Mouse (Mus musculus) layer of hippocampus, adult 18-20 months (tissue): ENCODE measurements at regions not wholly inside any gene's neighbourhood (a gene's known extent, or its start where the extent isn't known, plus 50 kb on each side); places are given as distances from the start of the nearest gene placed in this dataset.

Experiments
- DNase-seq, 2 experiments: peaks; one replicate each; pipeline ENCODE4 v3.0.0; 2022; ENCODE audit warnings: low spot score in 2 of 2

- DNase-seq = no peak
These were observed 80.9 kb upstream of the Nudt7 start for GRCm38 (mm10) chr8:114052426-114052825.

DNA sequence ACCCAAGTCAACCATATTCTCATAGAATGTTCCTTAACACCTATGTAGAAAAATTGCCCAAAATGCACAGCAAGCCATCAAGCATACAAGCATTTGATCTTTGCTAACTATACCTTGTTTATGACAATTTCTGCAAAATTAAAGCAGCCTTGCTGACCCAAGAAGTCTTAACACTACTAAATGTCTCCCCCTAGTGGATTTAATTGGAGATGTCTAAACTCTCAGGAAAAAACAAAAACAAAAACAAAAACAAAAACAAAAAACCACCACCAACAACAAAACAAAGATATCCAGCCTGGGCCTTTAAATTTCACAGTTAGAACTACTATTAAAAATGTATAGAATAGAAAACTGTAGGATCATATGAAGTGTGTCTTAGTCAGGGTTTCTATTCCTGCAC is 69.8 kb upstream of the Nudt7 start:
- DNase-seq = no peak

- no peak for DNase-seq
These were observed 61.0 kb upstream of the Nudt7 start for GRCm38 (mm10) chr8:114072330-114072729.

DNA sequence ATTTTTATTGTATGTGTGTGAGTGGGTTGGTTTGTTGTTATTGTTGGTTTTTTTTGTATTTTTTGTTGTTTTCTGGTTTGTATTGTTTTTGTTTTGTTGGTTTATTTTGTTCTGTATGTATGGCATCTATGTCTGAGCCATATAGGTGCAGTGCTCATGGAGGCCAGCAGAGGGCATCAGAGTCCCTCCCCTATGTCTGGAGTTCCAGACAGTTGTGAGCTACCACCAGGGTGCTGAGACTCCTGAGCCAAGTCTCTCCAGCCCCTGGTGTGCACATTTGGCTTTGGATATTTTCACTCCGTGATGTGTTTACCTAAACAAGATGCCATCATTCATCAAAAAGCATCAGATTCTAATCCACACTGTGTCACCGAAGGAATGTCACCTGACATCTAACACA is 59.2 kb upstream of the Nudt7 start:
- DNase-seq = peak in 1 of 2 experiments; percentile 13

GRCm38 (mm10) chr8:114076701-114077100 is 56.7 kb upstream of the Nudt7 start:
- DNase-seq = peak; percentile 2 to 45

GRCm38 (mm10) chr8:114081049-114081756 is 52.2 kb upstream of the Nudt7 start:
- DNase-seq = peak; percentile 12 to 73

GRCm38 (mm10) chr8:114081757-114082059 is 51.6 kb upstream of the Nudt7 start:
- DNase-seq = no peak
